Mouse (Mus musculus) myocyte (in vitro differentiated cells): ENCODE measurements around the gene Supt5.
A peak's percentile ranks its signal among the peaks of the same experiment; 100 is the strongest.

Experiments
- CEBPB ChIP-seq: IDR thresholded peaks from 2 replicates; pipeline ENCODE4 v1.6.1; 2011; ENCODE audit warnings: mild to moderate bottlenecking, moderate library complexity; ENCODE audit not compliant: poor library complexity, insufficient read depth, severe bottlenecking
- E2F4 ChIP-seq: IDR thresholded peaks from one replicate; pipeline ENCODE4 v1.6.1; 2011; ENCODE audit warnings: mild to moderate bottlenecking, control low read depth, moderate library complexity; ENCODE audit not compliant: insufficient read depth
- MAX ChIP-seq: IDR thresholded peaks from one replicate; pipeline ENCODE4 v1.6.1; 2011; ENCODE audit warnings: low read depth, mild to moderate bottlenecking, control low read depth
- MYOG ChIP-seq, 3 experiments: IDR thresholded peaks; one replicate each; pipeline ENCODE4 v1.6.1; 2011; ENCODE audit warnings: control low read depth in 2 of 3, low read depth in 2 of 3, mild to moderate bottlenecking in 2 of 3; ENCODE audit not compliant: insufficient read length in 2 of 3, control insufficient read depth in 1 of 3, insufficient read depth in 1 of 3
- POLR2A ChIP-seq: IDR thresholded peaks from one replicate; pipeline ENCODE4 v1.6.1; 2011; ENCODE audit warnings: low read depth, mild to moderate bottlenecking, control low read depth, moderate library complexity; ENCODE audit not compliant: insufficient read length
- POLR2AphosphoS2 ChIP-seq: IDR thresholded peaks from one replicate; pipeline ENCODE4 v1.6.1; 2011; ENCODE audit warnings: low read depth, control low read depth; ENCODE audit not compliant: insufficient read length
- REST ChIP-seq: IDR thresholded peaks from one replicate; pipeline ENCODE4 v1.6.1; 2011; ENCODE audit warnings: mild to moderate bottlenecking, control low read depth, moderate library complexity; ENCODE audit not compliant: insufficient read depth, insufficient read length
- SRF ChIP-seq: IDR thresholded peaks from one replicate; pipeline ENCODE4 v1.6.1; 2011; ENCODE audit warnings: low read depth; ENCODE audit not compliant: control insufficient read depth, insufficient read length
- TCF12 ChIP-seq: IDR thresholded peaks from one replicate; pipeline ENCODE4 v1.6.1; 2011; ENCODE audit warnings: mild to moderate bottlenecking, control low read depth; ENCODE audit not compliant: poor library complexity, insufficient read depth, severe bottlenecking
- USF1 ChIP-seq: IDR thresholded peaks from one replicate; pipeline ENCODE4 v1.6.1; 2011; ENCODE audit warnings: low read depth, mild to moderate bottlenecking, control low read depth, moderate library complexity

DNA sequence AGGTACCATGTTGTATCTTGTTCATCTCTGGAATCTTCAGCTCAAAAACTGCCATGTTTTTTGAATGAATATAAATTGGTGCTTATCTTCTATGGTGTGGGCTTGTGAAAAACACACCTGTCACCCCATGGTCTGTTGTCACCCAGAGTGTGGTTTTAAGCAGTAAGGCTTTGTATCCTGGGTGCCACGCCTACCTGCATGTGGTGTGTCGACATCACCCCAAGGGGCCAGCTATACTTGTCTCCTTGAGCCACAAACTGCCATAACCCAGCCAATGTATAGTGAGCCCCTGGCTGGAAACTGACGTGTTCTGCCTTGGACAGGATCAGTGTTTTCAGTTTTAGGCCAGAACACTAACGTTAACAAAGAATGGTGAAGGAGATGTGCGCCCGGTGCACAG lies 45.6 kb upstream of the Supt5 start:
- peak in 1 of 3 experiments; percentile 46 for TF ChIP-seq MYOG (IDR thresholded peaks at IDR 0.05; ENCODE audit: control insufficient read depth in 1 of 3, insufficient read depth in 1 of 3, insufficient read length in 2 of 3, low read depth in 2 of 3)
- TF ChIP-seq TCF12, result no peak
- no peak for TF ChIP-seq MAX
- no peak for TF ChIP-seq CEBPB
- TF ChIP-seq E2F4, result no peak
- no peak for TF ChIP-seq POLR2A
- TF ChIP-seq POLR2AphosphoS2, result no peak
- TF ChIP-seq REST, result no peak
- TF ChIP-seq SRF, result no peak
- no peak for TF ChIP-seq USF1
